ENCODE assay signal across 8 mouse cellular contexts in genomic region chr14:75753991-75754817, GRCm38 (mm10). TPM values are rescaled to one million over a fixed set of nuclear protein-coding genes. Genes with fewer than 3 reads are reported as not detected.
DNase-seq lines count a peak whose midpoint lies in the region; ATAC-seq lines count a peak whose summit lies in the region.

Gene Cog3, minus strand, starts transcription at chr14:75754517.

- H3K9me3 ChIP-seq in heart, embryonic 10.5 days = no peaks in the 10 kb centered on the region
- no peaks in the 10 kb centered on the region for H3K9me3 ChIP-seq in kidney, embryonic 15.5 days (replicated peaks)

- peak within 1 kb of the TSS; percentile 98 for H3K4me3 ChIP-seq in heart, embryonic 10.5 days
- H3K4me3 ChIP-seq in kidney, embryonic 15.5 days (replicated peaks) = peak within 1 kb of the TSS; percentile 99

- ATAC-seq in erythroblast, adult 5-6 weeks (replicated peaks; ENCODE audit: low FRiP score, poor library complexity, severe bottlenecking) = peak; percentile 93
- peak; percentile 97 for ATAC-seq in kidney, embryonic 15.5 days (replicated peaks; ENCODE audit: low FRiP score)
- ATAC-seq in monocyte, adult 5-6 weeks (replicated peaks; ENCODE audit: insufficient number of reproducible peaks, low FRiP score, low TSS enrichment, poor library complexity, severe bottlenecking) = peak; percentile 95

- peaks cover 11% of the 10 kb centered on the region for H3K4me1 ChIP-seq in heart, embryonic 10.5 days
- peaks cover 20% of the 10 kb centered on the region for H3K4me1 ChIP-seq in kidney, embryonic 15.5 days

- WGBS in heart, embryonic 10.5 days = under 1% methylated on average over 78 of the region's 78 CpGs
- under 1% methylated on average over 63 of the region's 78 CpGs for WGBS in kidney, embryonic 15.5 days

- peak within 1 kb of the TSS; percentile 78 for H3K4me2 ChIP-seq in kidney, embryonic 15.5 days

- DNase-seq in B cell, adult 2 months = peak; percentile 97 to 98
- DNase-seq in brain, adult 2 months (ENCODE audit: low read depth, low spot score) = peak; percentile 98
- DNase-seq in heart, embryonic 10.5 days (ENCODE audit: low spot score) = peak; percentile 97
- DNase-seq in liver = peak; percentile 95
- peak; percentile 96 to 98 for DNase-seq in spleen, postnatal 4 days (ENCODE audit: low spot score in 2 of 2)

- no peaks in the 10 kb centered on the region for H3K36me3 ChIP-seq in heart, embryonic 10.5 days
- no peaks in the 10 kb centered on the region for H3K36me3 ChIP-seq in kidney, embryonic 15.5 days

- H3K27ac ChIP-seq in heart, embryonic 10.5 days = peak within 1 kb of the TSS; percentile 93
- peak within 1 kb of the TSS; percentile 95 for H3K27ac ChIP-seq in kidney, embryonic 15.5 days

- H3K27me3 ChIP-seq in heart, embryonic 10.5 days (ENCODE audit: insufficient read depth, poor library complexity, severe bottlenecking) = peaks cover 15% of the 10 kb centered on the region; the same call in 1 of the 2 replicates
- H3K27me3 ChIP-seq in kidney, embryonic 15.5 days = peaks cover 7% of the 10 kb centered on the region; the same call in 1 of the 2 replicates

- peak within 1 kb of the TSS; percentile 93 for H3K9ac ChIP-seq in kidney, embryonic 15.5 days

RNA-seq across cellular contexts. Expression of gene Cog3, which starts in this region (rescaled TPM):
- 5.9 and 6.0 TPM in 2 replicates for total RNA-seq in erythroblast, adult 5-6 weeks (2015; ENCODE audit: low replicate concordance)
- 11.9 and 14.2 TPM in 2 replicates for total RNA-seq in erythroblast, adult 5-6 weeks (2017; ENCODE audit: low replicate concordance)
- polyA plus RNA-seq in heart, embryonic 10.5 days (2016; fragmentation: Nextera tagmentation; extraction: Ambion mirVana) = 16.6 and 18.9 TPM in 2 replicates
- polyA plus RNA-seq in kidney, embryonic 15.5 days (2015; fragmentation: Nextera tagmentation; extraction: Ambion mirVana) = 21.2 and 21.6 TPM in 2 replicates
- 30.0 to 44.2 TPM (median 41.3 TPM) in 3 replicates for total RNA-seq in monocyte, adult 5-6 weeks (2017)

Comparison
In these comparisons a context has a peak if more than half of its experiments do, and no peak if none do; other contexts are left out.
1. Peak in every context shown above with its lines: DNase-seq, ATAC-seq, H3K4me3 ChIP-seq and H3K27ac ChIP-seq.